Comparison of ENCODE assay signal across 8 mouse cellular contexts in the genomic region with DNA sequence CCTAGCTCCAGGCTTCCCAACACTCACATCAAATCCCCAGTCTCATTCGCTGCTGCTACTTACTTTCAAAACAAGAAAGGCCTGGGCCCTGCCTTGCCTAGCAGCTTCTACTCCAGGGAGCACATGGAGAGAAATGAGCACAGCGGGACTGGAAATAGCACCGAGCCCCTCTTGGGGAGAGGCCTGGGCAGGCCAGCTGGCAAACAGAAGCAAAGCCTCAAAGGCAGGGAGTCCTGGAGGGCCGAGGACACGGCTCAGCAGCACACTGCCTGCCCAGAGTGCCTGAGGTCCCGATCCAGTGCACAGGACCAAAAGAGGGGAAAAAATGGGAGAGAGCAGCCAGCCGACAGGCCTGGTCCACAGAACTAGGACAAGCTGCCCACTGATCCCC. TPM values are rescaled to one million over a fixed set of nuclear protein-coding genes. Genes with fewer than 3 reads are reported as not detected.
A peak's percentile ranks its signal among the peaks of the same experiment; 100 is the strongest.
DNase-seq lines count a peak whose midpoint lies in the region; ATAC-seq and TF ChIP-seq lines count a peak whose summit lies in the region.

No protein-coding gene starts in this region.

- DNase-seq in forebrain, embryonic 10.5 days (ENCODE audit: extremely low spot score, low spot score), result no peak
- DNase-seq in frontal cortex, postnatal 36 days (ENCODE audit: low spot score in 2 of 2), result no peak
- DNase-seq in B cell, adult 2 months, result no peak
- no peak for DNase-seq in urinary bladder, postnatal 36 days (ENCODE audit: low spot score in 2 of 2)

- peak overlapping the region; percentile 17; the same call in 1 of the 2 replicates for H3K27ac ChIP-seq in forebrain, embryonic 10.5 days
- H3K27ac ChIP-seq in forebrain, embryonic 15.5 days (replicated peaks), result no peak overlapping the region
- H3K27ac ChIP-seq in heart, embryonic 12.5 days (ENCODE audit: poor library complexity, severe bottlenecking), result peak overlapping the region; percentile 76
- peak overlapping the region; percentile 62 for H3K27ac ChIP-seq in limb, embryonic 15.5 days

- peaks cover 17% of the 10 kb centered on the region for H3K27me3 ChIP-seq in forebrain, embryonic 10.5 days (ENCODE audit: poor library complexity, severe bottlenecking)
- H3K27me3 ChIP-seq in forebrain, embryonic 15.5 days, result no peaks in the 10 kb centered on the region; the same call in 1 of the 2 replicates
- peaks cover 10% of the 10 kb centered on the region for H3K27me3 ChIP-seq in E14TG2a.4 (ENCODE audit: insufficient read depth, low read length)
- no peaks in the 10 kb centered on the region for H3K27me3 ChIP-seq in heart, embryonic 12.5 days (replicated peaks)
- H3K27me3 ChIP-seq in limb, embryonic 15.5 days, result no peaks in the 10 kb centered on the region

- H3K9ac ChIP-seq in forebrain, embryonic 15.5 days (replicated peaks), result no peak overlapping the region
- H3K9ac ChIP-seq in heart, embryonic 12.5 days, result peak overlapping the region; percentile 70
- 0 out of 2 replicates have a peak overlapping the region, but pooled peaks have one; percentile 29 for H3K9ac ChIP-seq in limb, embryonic 15.5 days

- peak overlapping the region; percentile 25; the same call in 1 of the 2 replicates for H3K4me3 ChIP-seq in forebrain, embryonic 10.5 days
- no peak overlapping the region for H3K4me3 ChIP-seq in forebrain, embryonic 15.5 days
- H3K4me3 ChIP-seq in E14TG2a.4 (replicated peaks; ENCODE audit: low read length), result peak overlapping the region; percentile 98
- peak overlapping the region; percentile 12 for H3K4me3 ChIP-seq in heart, embryonic 12.5 days
- peak overlapping the region; percentile 12; the same call in 1 of the 2 replicates for H3K4me3 ChIP-seq in limb, embryonic 15.5 days

- peaks cover 21% of the 10 kb centered on the region for H3K36me3 ChIP-seq in forebrain, embryonic 10.5 days (replicated peaks)
- H3K36me3 ChIP-seq in forebrain, embryonic 15.5 days, result no peaks in the 10 kb centered on the region
- H3K36me3 ChIP-seq in E14TG2a.4 (ENCODE audit: insufficient read depth, low read length), result peaks cover 15% of the 10 kb centered on the region
- H3K36me3 ChIP-seq in heart, embryonic 12.5 days, result peaks cover 12% of the 10 kb centered on the region
- H3K36me3 ChIP-seq in limb, embryonic 15.5 days, result 0 out of 2 replicates have a peak, but pooled peaks cover 13% of the 10 kb centered on the region

- no peaks in the 10 kb centered on the region for H3K9me3 ChIP-seq in forebrain, embryonic 10.5 days
- H3K9me3 ChIP-seq in forebrain, embryonic 15.5 days, result no peaks in the 10 kb centered on the region
- H3K9me3 ChIP-seq in E14TG2a.4 (ENCODE audit: low read length), result no peaks in the 10 kb centered on the region
- no peaks in the 10 kb centered on the region for H3K9me3 ChIP-seq in heart, embryonic 12.5 days (replicated peaks)
- H3K9me3 ChIP-seq in limb, embryonic 15.5 days, result no peaks in the 10 kb centered on the region

- 67% methylated on average over 7 of the region's 7 CpGs for WGBS in forebrain, embryonic 10.5 days
- whole genome bisulfite sequencing in forebrain, embryonic 15.5 days, result 58% methylated on average over 7 of the region's 7 CpGs
- 55% methylated on average over 7 of the region's 7 CpGs for WGBS in heart, embryonic 12.5 days
- WGBS in limb, embryonic 15.5 days, result 48% methylated on average over 7 of the region's 7 CpGs

- no peak for TF ChIP-seq CTCF in E14TG2a.4 (conservative IDR thresholded peaks at IDR 0.05; ENCODE audit: low read length)

- peaks cover 51% of the 10 kb centered on the region for H3K4me1 ChIP-seq in forebrain, embryonic 10.5 days
- peaks cover 32% of the 10 kb centered on the region for H3K4me1 ChIP-seq in forebrain, embryonic 15.5 days
- H3K4me1 ChIP-seq in E14TG2a.4 (replicated peaks; ENCODE audit: low read depth, low read length), result peaks cover 81% of the 10 kb centered on the region
- peaks cover 65% of the 10 kb centered on the region for H3K4me1 ChIP-seq in heart, embryonic 12.5 days (replicated peaks)
- H3K4me1 ChIP-seq in limb, embryonic 15.5 days, result peaks cover 47% of the 10 kb centered on the region

- H3K4me2 ChIP-seq in forebrain, embryonic 15.5 days (replicated peaks), result no peak overlapping the region
- H3K4me2 ChIP-seq in heart, embryonic 12.5 days, result peak overlapping the region; percentile 94
- peak overlapping the region; percentile 25; the same call in 1 of the 2 replicates for H3K4me2 ChIP-seq in limb, embryonic 15.5 days

- ATAC-seq in forebrain, embryonic 15.5 days (replicated peaks), result no peak
- no peak for ATAC-seq in heart, embryonic 12.5 days (ENCODE audit: insufficient number of reproducible peaks, low FRiP score)
- no peak for ATAC-seq in limb, embryonic 15.5 days (ENCODE audit: insufficient number of reproducible peaks, low FRiP score, low TSS enrichment, low read depth)

RNA-seq across cellular contexts. Expression of a gene that starts 2.4 kb away (rescaled TPM):
- polyA plus RNA-seq in forebrain, embryonic 10.5 days (2016; fragmentation: Nextera tagmentation; extraction: Ambion mirVana), result 50.0 and 56.1 TPM in 2 replicates
- polyA plus RNA-seq in forebrain, embryonic 15.5 days (2015; fragmentation: Nextera tagmentation; extraction: Ambion mirVana), result 37.5 and 40.8 TPM in 2 replicates
- polyA plus RNA-seq in heart, embryonic 12.5 days (2016; fragmentation: Nextera tagmentation; extraction: Ambion mirVana), result 77.2 and 82.3 TPM in 2 replicates
- 87.5 and 99.8 TPM in 2 replicates for polyA plus RNA-seq in limb, embryonic 15.5 days (2015; fragmentation: Nextera tagmentation; extraction: Ambion mirVana)

RNA-seq across cellular contexts. Expression of a gene that starts 54.4 kb away (rescaled TPM):
- 117 and 123 TPM in 2 replicates for polyA plus RNA-seq in forebrain, embryonic 10.5 days (2016; fragmentation: Nextera tagmentation; extraction: Ambion mirVana)
- polyA plus RNA-seq in forebrain, embryonic 15.5 days (2015; fragmentation: Nextera tagmentation; extraction: Ambion mirVana), result 316 and 323 TPM in 2 replicates
- 103 and 111 TPM in 2 replicates for polyA plus RNA-seq in heart, embryonic 12.5 days (2016; fragmentation: Nextera tagmentation; extraction: Ambion mirVana)
- polyA plus RNA-seq in limb, embryonic 15.5 days (2015; fragmentation: Nextera tagmentation; extraction: Ambion mirVana), result 81.0 and 82.7 TPM in 2 replicates

RNA-seq across cellular contexts. Expression of a gene that starts 54.5 kb away (rescaled TPM):
- polyA plus RNA-seq in forebrain, embryonic 10.5 days (2016; fragmentation: Nextera tagmentation; extraction: Ambion mirVana), result 1.5 and 1.6 TPM in 2 replicates
- polyA plus RNA-seq in forebrain, embryonic 15.5 days (2015; fragmentation: Nextera tagmentation; extraction: Ambion mirVana), result 0.79 and 0.97 TPM in 2 replicates
- 1.9 and 2.6 TPM in 2 replicates for polyA plus RNA-seq in heart, embryonic 12.5 days (2016; fragmentation: Nextera tagmentation; extraction: Ambion mirVana)
- 4.2 and 4.7 TPM in 2 replicates for polyA plus RNA-seq in limb, embryonic 15.5 days (2015; fragmentation: Nextera tagmentation; extraction: Ambion mirVana)
